Mouse (Mus musculus): ENCODE data around the gene Hck. TPM values are rescaled to one million over a fixed set of nuclear protein-coding genes. Genes with fewer than 3 reads are reported as not detected.
A peak's percentile ranks its signal among the peaks of the same experiment; 100 is the strongest.

Gene Hck
- polyA plus RNA-seq, 1 experiment from 2014 or later: 3.1 TPM

DNA sequence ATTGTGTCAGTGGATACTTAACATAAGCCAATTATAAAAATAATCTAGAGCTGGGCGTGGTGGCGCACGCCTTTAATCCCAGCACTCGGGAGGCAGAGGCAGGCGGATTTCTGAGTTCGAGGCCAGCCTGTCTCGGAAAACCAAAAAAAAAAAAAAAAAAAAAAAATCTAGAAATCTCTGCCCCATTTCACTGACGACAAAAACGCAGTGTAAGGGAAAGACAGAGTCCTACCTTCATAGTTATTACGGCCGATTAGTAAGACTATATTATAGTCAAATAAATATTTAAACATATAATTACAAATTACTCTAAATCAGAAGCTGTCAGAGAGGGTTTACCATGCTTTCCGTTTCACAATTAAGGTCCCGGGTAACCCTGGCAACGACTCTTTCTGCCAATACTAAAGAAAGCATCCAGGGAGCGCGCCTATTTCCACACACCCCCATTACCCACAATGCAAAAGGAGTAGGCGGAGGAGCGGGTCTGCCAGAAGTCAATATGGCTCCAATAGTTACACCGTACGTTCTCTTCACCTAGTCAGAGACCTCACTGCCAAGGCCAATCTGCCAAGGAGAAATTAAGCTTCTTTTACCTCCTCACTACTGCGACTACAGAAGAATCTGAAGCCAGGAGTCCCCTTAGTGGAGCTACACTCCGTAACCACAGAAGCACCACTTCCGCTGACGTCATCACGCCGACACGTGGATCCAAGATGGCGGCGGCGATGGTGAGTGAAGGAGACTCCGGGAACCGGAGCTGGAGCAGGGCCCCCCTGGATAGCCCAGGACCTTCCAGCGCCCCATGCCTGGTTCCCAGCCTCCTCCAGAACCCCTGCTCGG is 52.8 kb downstream of the Hck start, which contains the start of gene Tm9sf4:
Gene Tm9sf4, plus strand, starts transcription at position 460 of the 840 bp plus-strand sequence.
- Histone ChIP-seq H3K9me3 (no peaks in the 10 kb centered on the region), H3K36me3 (no peaks in the 10 kb centered on the region), H3K9ac (peak within 1 kb of the TSS; percentile 87), H3K27me3 (no peaks in the 10 kb centered on the region), H3K4me1 (replicated peaks) (peaks cover 16% of the 10 kb centered on the region), H3K4me3 (peak within 1 kb of the TSS; percentile 87), H3K27ac (replicated peaks) (peak within 1 kb of the TSS; percentile 94), H3K4me2 (peak within 1 kb of the TSS; percentile 93)
- ATAC-seq (ENCODE audit: low read depth): peak; percentile 93
- whole genome bisulfite sequencing: 10% methylated on average over 34 of the region's 34 CpGs

DNA sequence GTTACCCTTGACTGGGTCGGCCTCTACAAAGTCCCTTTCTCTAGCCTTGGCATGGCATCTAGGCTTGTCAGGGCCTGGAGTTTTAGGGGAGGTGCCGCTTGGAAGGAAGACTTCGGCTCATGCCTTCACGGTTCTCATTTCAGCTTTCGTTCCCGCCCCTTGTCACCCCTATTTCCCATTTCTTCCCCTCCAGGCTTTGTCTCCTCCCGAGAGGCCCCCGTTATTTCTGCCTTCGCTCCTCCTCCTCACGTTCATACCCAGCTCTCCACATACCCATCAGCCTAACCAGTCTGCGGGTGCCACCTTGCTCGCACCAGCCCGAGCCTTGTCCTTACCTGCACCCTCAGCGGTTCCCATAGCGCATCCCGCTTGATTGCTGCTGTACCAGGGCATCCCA is 53.4 kb downstream of the Hck start:
- Histone ChIP-seq H3K4me2 (peak overlapping the region; percentile 93), H3K27me3 (no peaks in the 10 kb centered on the region), H3K4me1 (replicated peaks) (peaks cover 16% of the 10 kb centered on the region), H3K27ac (replicated peaks) (peak overlapping the region; percentile 94), H3K4me3 (peak overlapping the region; percentile 87), H3K9me3 (no peaks in the 10 kb centered on the region), H3K9ac (peak overlapping the region; percentile 87), H3K36me3 (no peaks in the 10 kb centered on the region)
- peak; percentile 67 for ATAC-seq (ENCODE audit: low read depth)
- WGBS: under 1% methylated on average over 16 of the region's 16 CpGs

DNA sequence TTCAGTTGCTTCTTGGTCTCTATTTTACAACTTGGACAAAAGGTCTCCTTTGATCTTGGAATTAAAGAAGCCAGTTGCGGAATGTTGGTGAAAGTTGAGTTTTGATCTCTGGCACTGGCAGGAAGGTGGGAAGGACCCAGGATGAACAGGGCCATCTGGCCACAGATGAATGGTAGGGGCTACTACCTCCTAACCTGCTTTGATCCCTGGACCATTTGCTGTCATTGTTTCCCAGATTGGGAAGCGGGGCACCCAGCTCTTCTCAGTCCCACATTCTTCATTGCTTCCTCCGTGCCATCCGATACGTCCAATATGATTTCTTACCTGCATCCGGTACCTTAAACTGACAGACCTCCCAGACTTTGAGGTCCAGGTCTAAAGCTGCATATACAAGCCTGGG is 58.9 kb downstream of the Hck start:
- WGBS: 40% methylated on average over 6 of the region's 6 CpGs
- Histone ChIP-seq H3K9me3 (no peaks in the 10 kb centered on the region), H3K4me2 (no peak overlapping the region), H3K36me3 (no peaks in the 10 kb centered on the region; the same call in 1 of the 2 replicates), H3K4me1 (replicated peaks) (peaks cover 27% of the 10 kb centered on the region), H3K4me3 (no peak overlapping the region), H3K9ac (no peak overlapping the region), H3K27ac (replicated peaks) (no peak overlapping the region), H3K27me3 (no peaks in the 10 kb centered on the region)
- ATAC-seq (ENCODE audit: low read depth): no peak

DNA sequence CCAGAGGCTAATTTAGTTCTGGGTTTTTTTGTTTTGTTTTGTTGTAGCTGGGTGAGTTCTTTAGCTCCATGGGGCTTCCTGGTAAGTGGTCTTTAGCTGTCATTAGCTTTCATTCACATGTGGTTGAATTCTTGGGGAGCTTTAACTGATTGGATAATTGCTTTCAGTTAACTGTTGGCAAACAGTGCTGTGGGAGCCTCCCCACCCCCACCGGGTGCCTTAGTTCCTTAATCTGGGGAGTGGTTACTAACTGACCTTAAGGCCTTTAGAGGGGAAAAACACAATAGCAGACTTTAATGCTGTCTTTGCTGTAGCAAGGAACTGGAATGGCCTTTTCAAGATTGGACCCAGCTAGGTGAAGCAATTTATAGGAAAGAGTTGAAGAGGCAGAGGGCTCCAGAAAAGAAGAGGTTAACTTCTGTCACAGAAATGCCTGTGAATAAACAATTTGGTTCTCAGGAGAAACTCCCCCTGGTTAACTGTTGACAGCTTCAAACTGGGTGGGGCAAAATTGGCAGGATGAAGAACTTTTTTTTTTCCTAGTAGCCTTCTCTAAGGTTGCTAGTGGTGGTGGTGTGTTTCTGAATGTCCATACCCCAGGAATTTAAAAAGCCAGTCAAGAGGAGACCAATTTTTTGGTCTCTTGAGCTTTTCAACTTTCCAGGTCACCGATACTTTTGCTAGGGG is 60.0 kb downstream of the Hck start:
- Histone ChIP-seq H3K9ac (no peak overlapping the region), H3K4me2 (no peak overlapping the region), H3K4me3 (no peak overlapping the region), H3K4me1 (replicated peaks) (peaks cover 15% of the 10 kb centered on the region), H3K36me3 (no peaks in the 10 kb centered on the region; the same call in 1 of the 2 replicates), H3K27ac (replicated peaks) (no peak overlapping the region), H3K27me3 (no peaks in the 10 kb centered on the region), H3K9me3 (no peaks in the 10 kb centered on the region)
- no peak for ATAC-seq (ENCODE audit: low read depth)
- WGBS: 25% methylated on average over 2 of the region's 2 CpGs

DNA sequence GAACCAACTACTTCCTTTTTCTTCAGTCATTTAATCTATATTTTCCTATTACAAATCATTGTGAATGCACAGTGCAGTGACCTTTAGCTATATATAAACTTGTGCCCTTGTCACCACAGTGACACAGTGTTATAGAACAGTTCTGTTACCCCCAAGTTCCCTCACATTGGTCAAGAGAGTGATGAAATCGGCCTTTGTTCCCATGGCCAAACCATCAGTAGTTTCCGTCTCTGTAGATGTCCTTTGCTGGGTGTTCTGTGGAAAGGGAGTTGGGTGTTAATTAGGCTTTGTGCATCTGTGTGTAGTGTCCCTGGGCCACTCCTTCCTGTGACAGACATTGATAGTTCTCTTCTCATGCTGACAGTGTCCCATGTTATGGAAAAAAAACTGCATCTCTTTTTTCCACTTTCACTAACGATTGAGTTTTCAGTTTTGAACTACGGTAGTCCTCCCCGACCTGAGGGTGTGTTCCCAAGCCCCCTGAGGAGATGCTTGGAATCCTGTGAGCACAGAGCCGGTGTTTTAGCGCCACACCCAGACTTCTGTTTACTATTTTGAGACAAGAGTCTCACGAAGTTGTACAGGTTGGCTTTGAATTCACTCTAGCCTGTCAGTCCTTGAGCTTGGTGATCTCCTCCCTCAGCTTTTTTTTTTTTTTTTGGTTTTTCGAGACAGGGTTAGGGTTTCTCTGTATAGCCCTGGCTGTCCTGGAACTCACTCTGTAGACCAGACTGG is 62.4 kb downstream of the Hck start:
- Histone ChIP-seq H3K36me3 (no peaks in the 10 kb centered on the region; the same call in 1 of the 2 replicates), H3K27ac (replicated peaks) (no peak overlapping the region), H3K9me3 (no peaks in the 10 kb centered on the region), H3K4me2 (no peak overlapping the region), H3K9ac (no peak overlapping the region), H3K4me1 (replicated peaks) (peaks cover 15% of the 10 kb centered on the region), H3K27me3 (no peaks in the 10 kb centered on the region), H3K4me3 (no peak overlapping the region)
- 92% methylated on average over 9 of the region's 9 CpGs for WGBS
- no peak for ATAC-seq (ENCODE audit: low read depth)

DNA sequence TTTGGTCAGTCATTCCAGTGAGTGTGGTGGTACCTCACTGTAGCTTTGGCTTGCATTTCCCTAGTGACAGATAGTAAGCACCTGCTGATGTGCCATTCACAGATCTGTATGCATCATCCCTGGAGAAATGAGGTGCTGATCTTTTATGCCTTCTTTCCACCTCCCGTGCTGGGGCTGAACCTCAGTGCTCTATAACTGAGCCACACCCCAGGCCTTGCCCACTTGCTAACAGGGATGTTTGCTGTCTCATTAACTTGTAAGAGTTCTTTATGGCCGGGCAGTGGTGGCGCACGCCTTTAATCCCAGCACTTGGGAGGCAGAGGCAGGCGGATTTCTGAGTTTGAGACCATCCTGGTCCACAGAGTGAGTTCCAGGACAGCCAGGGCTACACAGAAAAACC is 63.7 kb downstream of the Hck start:
- ATAC-seq (ENCODE audit: low read depth): no peak
- Histone ChIP-seq H3K27ac (replicated peaks) (no peak overlapping the region), H3K4me3 (no peak overlapping the region), H3K4me2 (no peak overlapping the region), H3K27me3 (no peaks in the 10 kb centered on the region), H3K36me3 (no peaks in the 10 kb centered on the region; the same call in 1 of the 2 replicates), H3K9me3 (no peaks in the 10 kb centered on the region), H3K9ac (no peak overlapping the region), H3K4me1 (replicated peaks) (peaks cover 15% of the 10 kb centered on the region)
- 92% methylated on average over 5 of the region's 5 CpGs for WGBS

DNA sequence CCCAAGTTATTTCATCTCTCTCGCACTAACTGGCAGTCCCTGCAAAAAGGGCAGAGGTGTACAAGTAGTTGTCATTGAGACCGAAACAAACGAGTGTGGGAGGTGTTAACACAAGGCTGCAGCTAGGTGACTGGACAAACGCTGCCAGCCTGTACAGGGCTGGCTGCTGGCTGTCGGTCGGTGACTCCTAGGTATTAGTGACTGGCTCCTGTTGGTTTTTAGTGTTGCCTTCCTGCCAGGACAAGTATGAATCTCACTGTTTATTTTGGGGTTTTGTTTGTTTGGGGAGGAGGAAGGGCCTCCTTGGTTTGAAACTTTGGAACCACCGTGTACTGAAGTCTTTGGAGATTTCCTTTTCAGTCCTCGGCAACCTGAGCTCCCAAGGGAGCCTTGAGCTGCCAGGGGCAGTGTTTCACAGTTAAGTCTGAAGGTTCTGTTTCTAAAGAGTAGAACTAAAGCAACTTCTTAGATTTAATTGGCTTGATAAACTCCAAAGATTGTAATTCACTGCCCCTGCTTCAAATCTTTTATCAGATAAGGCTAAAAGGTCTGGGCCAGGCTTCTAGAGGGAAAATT is 67.8 kb downstream of the Hck start:
- Histone ChIP-seq H3K4me1 (replicated peaks) (no peaks in the 10 kb centered on the region), H3K27ac (replicated peaks) (no peak overlapping the region), H3K9me3 (no peaks in the 10 kb centered on the region), H3K4me2 (no peak overlapping the region), H3K27me3 (no peaks in the 10 kb centered on the region), H3K4me3 (no peak overlapping the region), H3K36me3 (peaks cover 21% of the 10 kb centered on the region), H3K9ac (no peak overlapping the region)
- WGBS: 77% methylated on average over 8 of the region's 8 CpGs
- ATAC-seq (ENCODE audit: low read depth): no peak

DNA sequence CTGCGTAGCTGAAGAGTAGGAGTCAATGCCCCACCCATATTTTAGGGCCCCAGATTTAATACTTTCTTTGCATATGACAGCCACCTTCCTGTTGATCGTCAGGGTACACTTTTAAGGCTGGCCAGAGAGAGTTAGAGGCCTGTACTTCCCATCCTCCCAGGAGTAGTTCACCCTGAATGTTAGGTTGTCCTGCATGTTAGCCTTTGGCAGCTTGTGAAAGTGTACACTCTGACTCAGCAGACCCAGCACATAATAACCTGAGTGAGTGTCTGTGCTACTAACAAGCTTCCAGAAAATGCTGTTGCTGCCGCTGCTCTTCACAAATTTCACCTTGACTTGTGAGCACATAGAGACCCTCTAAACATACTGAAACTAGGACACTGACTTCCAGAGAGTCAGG is 68.9 kb downstream of the Hck start:
- no peak overlapping the region for H3K9ac ChIP-seq
- no peak for ATAC-seq (ENCODE audit: low read depth)
- WGBS: 90% methylated on average over 3 of the region's 3 CpGs
- H3K4me2 ChIP-seq: no peak overlapping the region
- no peaks in the 10 kb centered on the region for H3K27me3 ChIP-seq
- no peaks in the 10 kb centered on the region for H3K9me3 ChIP-seq
- H3K36me3 ChIP-seq: peaks cover 31% of the 10 kb centered on the region
- H3K27ac ChIP-seq (replicated peaks): no peak overlapping the region
- H3K4me1 ChIP-seq (replicated peaks): no peaks in the 10 kb centered on the region
- H3K4me3 ChIP-seq: no peak overlapping the region

DNA sequence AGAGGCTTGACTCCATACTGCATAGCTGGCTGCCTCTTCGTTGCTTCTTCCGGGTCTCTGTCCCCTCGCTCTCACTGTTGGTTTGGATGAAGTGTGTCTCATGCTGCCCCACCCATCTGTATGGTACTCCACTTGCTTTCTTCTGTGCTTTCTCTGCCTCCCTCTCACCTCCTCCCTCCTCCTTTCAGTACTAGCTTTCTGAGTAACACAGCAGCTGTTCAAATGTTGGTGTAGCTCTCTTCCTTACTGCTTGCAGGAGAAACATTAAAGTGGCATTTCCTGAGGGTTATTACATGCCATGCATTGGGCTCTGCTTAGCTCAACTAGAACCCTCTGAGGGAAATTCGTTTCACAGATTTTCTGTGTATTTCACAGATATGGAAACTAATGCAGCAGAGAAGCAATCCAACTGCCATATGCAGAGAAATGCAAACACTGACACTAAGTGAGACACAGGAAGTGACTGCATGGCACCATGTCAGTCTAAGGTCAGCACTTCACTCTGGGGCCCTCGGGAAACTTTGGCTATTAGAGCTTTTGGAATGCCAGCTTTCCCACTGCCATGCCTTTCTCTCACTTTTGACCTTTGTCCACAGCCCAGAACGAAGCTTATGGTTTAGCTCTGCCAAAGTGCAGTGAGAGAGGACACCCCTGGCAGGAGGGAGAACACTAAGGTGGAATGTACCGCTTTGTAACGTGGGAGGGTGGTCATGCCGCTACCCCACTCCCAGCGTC is 71.0 kb downstream of the Hck start:
- ATAC-seq (ENCODE audit: low read depth): no peak
- H3K4me2 ChIP-seq: no peak overlapping the region
- no peaks in the 10 kb centered on the region for H3K4me1 ChIP-seq (replicated peaks)
- H3K9ac ChIP-seq: no peak overlapping the region
- H3K9me3 ChIP-seq: no peaks in the 10 kb centered on the region
- H3K27ac ChIP-seq (replicated peaks): no peak overlapping the region
- no peaks in the 10 kb centered on the region for H3K27me3 ChIP-seq
- no peak overlapping the region for H3K4me3 ChIP-seq
- 86% methylated on average over 10 of the region's 10 CpGs for WGBS
- H3K36me3 ChIP-seq: peaks cover 52% of the 10 kb centered on the region

DNA sequence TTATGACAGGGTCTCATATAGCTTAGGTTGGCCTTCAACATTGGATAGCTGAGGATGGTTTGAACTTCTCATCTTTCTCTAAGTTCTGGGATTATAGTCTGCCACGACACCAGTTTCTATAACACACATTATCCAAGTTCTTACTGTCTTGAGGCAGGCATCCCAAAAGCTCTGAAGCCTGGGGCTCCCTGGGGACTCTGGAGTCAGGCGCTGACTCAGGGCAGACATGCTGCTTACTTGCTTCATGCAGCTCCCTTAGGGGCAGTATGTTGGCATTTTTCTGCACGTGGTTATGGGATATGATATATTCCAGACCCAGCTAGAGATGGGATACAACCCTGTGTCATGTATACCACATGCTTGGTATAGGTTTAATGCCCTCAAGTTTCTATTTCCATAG is 71.7 kb downstream of the Hck start:
- Histone ChIP-seq H3K27me3 (no peaks in the 10 kb centered on the region), H3K27ac (replicated peaks) (no peak overlapping the region), H3K4me3 (no peak overlapping the region), H3K9ac (no peak overlapping the region), H3K9me3 (no peaks in the 10 kb centered on the region), H3K4me1 (replicated peaks) (no peaks in the 10 kb centered on the region), H3K4me2 (no peak overlapping the region), H3K36me3 (peaks cover 58% of the 10 kb centered on the region)
- WGBS: 63% methylated on average over 3 of the region's 3 CpGs
- no peak for ATAC-seq (ENCODE audit: low read depth)

DNA sequence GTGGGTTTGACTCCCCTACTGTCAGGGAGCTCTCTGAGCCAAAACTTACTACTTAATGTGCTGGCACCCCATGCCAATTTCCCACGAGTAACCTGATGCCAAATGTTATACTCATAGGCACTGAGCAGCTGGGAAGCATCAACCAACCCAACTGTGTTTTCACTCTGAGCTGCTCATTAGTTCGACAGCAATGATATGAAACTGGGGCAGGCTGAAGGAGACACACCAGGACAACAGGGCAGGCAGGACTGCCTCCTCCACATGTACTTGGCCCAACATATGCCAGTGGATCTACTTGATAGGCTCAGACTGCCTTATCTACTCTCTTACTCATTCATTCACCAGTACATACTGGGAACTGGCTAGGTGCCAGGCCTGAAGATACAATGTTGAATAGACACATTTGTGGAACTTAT is 77.9 kb downstream of the Hck start:
- Histone ChIP-seq H3K9ac (no peak overlapping the region), H3K27ac (replicated peaks) (no peak overlapping the region), H3K9me3 (no peaks in the 10 kb centered on the region), H3K36me3 (peaks cover 98% of the 10 kb centered on the region), H3K4me3 (no peak overlapping the region), H3K4me2 (no peak overlapping the region), H3K4me1 (replicated peaks) (no peaks in the 10 kb centered on the region), H3K27me3 (no peaks in the 10 kb centered on the region)
- WGBS: 90% methylated on average over 2 of the region's 2 CpGs
- no peak for ATAC-seq (ENCODE audit: low read depth)

All from neural tube, embryonic 13.5 days (tissue).